Mouse (Mus musculus): ENCODE data around the gene Six6.

The Six6 gene

GRCm38 (mm10) chr12:72939616-72940015 is at the start of gene Six6:
Gene Six6, plus strand, starts transcription at chr12:72939892.
- DNase-seq (ENCODE audit: low read depth, low spot score): no peak

DNA sequence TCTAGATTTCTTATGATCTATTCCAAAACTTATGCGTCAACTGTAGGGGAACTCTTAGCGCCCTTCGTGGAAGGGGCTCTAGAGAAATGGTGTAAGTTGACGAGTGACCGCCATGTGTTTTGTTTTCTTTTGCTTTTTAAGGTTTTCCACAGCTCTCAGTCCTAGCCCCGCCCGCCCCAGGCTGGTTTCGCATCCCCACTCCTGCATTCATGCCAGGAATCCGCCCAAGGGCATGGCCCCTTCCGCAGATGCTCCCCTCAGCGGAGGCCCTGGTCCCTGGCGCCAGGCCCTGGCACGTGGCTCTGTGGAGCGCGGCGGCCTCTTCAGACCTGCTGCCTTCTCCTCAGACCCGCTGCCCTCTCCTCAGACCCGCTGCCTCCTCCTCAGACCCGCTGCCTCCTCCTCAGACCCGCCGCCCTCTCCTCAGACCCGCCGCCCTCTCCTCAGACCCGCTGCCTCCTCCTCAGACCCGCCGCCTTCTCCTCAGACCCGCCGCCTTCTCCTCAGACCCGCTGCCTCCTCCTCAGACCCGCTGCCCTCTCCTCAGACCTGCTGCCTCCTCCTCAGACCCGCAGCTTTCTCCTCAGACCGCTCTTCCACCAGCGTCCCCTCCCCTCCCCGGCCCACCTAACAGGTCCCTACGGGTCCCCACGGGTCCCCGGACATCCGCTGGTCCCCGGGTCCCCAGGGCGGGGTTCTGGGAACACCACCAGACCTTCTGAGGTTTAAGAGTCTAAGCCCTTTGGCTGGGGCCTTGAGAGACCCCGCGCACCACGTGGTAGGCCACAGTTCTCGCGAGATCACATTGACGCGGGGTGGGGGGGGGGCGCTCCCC is 22.3 kb upstream of the Six6 start:
- DNase-seq (ENCODE audit: low read depth, low spot score): no peak

GRCm38 (mm10) chr12:72936751-72937150 is 2.9 kb upstream of the Six6 start:
- DNase-seq (ENCODE audit: low read depth, low spot score): no peak

GRCm38 (mm10) chr12:72937537-72938120 is 2.1 kb upstream of the Six6 start:
- DNase-seq (ENCODE audit: low read depth, low spot score): no peak

DNA sequence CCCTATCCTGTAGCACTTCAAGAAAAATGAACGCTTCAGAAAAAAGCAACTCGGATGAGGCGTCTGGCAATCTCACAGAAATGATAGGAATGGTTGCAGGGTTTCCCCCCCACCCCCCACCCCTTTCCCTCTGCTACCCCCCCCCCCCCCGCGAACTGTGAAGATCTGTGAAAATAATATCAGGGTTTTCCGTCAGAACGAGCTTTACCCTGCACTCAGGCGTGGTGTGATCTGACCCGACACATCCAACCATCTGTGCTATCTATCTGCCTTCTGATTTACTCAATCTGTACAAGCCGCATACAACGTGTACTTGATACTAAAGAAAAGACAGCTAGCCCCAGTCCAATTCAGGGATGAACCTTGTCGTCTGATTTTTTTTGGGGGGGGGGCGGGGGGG is 1.5 kb upstream of the Six6 start:
- no peak for DNase-seq (ENCODE audit: low read depth, low spot score)

DNA sequence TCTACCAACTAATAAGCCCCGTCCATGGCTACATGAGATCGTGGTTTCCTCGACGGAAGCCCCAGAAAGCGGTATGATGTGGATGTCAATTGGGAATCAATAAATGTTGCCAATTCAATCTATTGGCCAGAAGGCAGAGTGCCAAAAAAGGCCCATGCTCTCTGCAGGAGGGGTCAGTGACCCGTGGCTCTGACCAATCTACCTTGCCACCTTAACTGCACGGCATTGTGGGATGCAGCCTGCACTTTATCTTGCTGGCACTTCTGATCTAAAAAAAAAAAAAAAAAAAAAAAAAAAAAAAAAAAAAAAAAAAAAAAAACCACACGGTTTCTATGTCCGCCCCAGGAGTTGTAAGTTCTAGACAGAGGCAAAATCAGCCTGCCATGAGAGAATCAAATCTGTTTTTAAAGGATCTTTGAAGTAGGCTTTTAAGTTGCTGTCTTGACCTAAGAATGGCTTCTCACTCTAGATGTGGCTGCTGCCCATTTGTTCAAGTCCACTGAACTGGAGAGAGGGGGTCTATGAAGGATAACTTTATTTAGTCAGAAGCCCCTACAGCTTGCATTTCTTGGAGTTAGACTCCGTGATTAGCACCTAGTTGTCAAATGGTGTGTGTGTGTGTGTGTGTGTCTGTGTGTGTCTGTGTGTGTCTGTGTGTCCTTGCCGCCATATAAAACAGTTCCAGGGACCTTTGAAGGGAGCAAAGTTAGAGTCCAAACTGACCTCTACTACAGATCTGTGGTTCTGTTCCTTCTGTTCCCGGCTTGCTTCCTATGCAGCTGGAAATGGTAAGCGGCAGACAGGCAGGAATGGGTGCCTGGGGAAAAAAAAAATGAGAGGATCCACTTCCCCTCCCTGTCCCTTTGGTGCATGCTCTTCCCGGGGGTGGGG is 847 bp upstream of the Six6 start:
- DNase-seq (ENCODE audit: low read depth, low spot score): no peak

DNA sequence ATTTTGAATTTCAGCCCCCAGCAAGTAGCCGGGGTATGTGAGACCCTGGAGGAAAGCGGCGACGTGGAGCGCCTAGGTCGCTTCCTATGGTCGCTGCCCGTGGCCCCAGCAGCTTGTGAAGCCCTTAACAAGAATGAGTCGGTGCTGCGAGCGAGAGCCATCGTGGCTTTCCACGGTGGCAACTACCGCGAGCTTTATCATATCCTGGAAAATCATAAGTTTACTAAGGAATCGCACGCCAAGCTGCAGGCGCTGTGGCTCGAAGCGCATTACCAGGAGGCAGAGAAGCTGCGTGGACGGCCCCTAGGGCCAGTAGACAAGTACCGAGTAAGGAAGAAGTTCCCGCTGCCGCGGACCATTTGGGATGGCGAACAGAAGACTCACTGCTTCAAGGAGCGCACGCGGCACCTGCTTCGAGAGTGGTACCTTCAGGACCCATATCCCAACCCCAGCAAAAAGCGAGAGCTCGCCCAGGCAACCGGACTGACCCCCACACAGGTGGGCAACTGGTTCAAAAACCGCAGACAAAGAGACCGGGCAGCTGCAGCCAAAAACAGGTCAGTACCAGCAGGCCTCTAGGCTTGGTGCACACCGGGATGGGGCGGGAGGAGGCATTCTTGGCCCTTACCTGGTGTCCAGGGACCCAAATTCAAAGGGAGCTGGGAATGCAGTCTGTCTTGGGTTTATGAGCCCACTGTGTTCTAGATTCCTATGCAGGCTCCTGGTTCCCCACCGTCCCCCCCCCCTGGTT is 554 bp downstream of the Six6 start, which contains the start of gene 4930447C04Rik:
Gene 4930447C04Rik, minus strand, starts transcription at position 704 of the 751 bp plus-strand sequence.
- no peak for DNase-seq (ENCODE audit: low read depth, low spot score)

DNA sequence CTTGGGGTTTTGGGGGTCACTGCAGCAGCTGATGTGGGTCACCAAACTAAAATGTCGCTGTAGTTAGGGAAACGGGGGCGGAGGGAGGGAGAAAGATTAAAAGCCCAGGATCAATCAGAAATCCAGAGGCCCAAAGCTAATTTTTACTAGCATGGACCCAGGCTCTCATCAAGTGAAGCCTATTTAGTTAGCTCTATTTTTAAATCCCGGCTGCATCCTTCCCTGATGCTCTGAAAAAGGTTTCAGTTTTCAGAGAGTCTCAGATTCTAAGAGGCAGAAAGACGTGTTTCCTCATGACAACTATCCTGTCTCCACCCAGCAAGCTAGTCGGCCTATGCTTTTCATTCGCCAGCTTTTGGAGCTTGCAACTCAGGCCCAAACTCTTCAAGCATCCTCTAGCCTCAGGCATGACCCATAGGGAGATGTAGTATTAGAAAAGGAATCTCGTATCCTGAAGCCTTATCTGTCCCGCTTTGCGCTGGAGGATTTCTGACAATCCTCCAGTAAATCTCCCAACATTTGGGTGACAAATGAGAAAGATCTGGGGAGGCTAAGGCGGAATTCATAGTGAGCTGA is 1.2 kb downstream of the Six6 start:
- no peak for DNase-seq (ENCODE audit: low read depth, low spot score)

DNA sequence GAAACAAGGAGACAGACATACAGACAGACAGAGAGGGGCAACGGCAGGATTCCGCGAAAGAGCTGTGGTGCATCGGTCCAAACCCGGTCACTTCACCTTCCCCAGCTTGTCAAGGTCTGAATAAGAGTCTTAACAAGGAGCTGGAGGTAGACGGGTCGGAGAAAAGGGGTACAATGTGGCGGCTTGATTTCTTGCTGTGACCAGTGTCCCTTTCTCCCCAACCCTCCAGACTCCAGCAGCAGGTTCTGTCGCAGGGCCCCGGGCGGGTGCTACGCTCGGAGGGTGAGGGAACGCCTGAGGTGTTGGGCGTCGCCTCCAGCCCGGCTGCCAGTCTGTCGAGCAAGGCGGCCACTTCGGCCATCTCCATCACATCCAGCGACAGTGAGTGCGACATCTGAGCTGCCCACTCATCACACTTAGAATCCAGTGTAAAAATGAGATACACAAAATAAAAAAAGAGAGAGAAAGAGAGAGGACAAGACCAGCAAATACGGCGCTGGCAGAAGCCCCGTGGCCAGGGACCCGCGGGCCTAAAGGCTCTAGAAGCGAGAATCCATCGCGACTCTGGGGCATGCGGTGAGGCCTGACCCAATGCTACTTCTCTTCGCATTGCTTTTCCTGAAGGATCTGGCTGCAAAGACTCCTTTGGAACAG is 1.8 kb downstream of the Six6 start:
- DNase-seq (ENCODE audit: low read depth, low spot score): no peak

DNA sequence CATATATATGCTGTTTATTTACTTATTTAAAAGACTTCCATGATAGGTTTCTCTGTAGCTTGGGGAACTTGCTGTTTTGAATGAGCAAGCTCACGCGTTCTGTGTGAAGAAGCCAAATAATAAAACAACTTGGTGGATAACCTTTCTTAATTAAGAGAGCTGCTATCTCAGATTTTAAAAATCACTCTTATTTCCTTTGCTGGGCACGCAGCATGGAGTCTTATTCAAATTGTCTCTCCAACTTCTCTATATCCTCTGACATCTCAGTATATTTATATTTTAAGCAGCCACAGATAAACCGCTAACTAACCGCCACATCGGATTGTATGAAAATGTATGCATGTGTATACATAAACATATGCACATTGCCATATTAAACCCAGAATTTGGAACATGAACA is 2.5 kb downstream of the Six6 start:
- no peak for DNase-seq (ENCODE audit: low read depth, low spot score)

DNA sequence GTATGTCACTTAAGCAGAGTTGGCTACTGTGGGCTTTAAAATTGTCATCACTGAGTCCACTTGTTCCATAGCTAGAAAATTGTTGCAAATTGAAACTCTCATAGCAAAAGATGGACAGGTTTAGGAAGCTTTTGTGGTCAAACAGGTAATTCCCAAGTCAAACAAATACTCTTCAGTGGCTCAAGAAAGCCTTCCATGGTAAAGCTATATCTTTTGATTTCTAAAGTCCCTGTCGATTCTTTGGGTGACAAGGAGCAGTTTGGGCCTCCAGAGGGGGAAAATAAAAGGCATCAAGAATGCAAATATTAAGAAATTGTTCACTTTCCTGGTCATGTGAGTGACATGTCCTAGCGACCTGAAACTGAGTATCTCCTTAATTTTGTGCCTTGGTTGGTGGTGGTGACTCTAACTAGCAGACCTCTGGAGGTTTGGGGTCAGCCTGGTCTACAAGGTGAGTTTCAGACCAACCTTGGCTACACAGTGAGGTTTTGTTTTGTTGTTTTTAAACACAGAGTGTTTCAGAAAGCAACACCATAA is 4.0 kb downstream of the Six6 start:
- DNase-seq (ENCODE audit: low read depth, low spot score): no peak

GRCm38 (mm10) chr12:72944411-72945225 is 4.9 kb downstream of the Six6 start:
- DNase-seq (ENCODE audit: low read depth, low spot score): no peak

GRCm38 (mm10) chr12:72945301-72946063 is 5.8 kb downstream of the Six6 start:
- DNase-seq (ENCODE audit: low read depth, low spot score): no peak

GRCm38 (mm10) chr12:72946064-72946395 is 6.3 kb downstream of the Six6 start:
- no peak for DNase-seq (ENCODE audit: low read depth, low spot score)

DNA sequence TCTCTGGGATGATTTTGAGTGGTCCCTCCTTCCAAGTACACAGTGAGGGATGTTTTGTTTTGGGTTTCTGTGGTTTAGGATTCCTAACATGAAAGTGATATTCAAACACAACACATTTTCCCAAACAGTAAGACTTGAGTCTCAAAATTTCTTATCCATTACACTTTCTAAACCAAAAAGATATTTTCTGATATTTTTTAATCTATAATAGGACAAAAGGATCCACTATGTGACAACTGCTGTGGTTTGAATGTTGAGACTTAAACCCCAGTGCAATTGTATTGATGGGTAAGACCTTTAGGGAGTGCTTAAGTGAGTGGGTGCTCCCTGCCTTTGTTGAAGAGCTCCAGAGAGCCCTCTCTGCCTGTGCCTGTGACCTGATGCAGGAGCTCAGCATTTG is 7.1 kb downstream of the Six6 start:
- no peak for DNase-seq (ENCODE audit: low read depth, low spot score)

DNA sequence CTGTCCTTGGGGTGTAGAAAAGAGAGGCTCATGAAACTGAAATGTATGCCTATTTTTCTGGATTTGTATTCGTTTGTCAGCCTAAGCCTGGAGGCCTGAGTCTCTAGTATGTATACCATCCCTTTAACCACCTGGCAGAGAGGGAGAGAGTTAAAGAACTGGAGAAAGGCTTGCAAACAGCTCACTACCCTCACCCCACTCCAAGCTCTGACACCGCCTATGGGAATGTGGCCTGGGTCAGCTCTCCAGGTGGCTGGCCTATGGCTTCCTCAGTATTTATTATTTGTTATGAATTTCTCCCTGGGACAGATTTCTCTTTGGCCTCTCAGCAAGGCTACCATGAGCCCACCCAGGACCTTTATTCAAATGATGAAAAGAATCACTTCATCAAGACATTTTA is 7.6 kb downstream of the Six6 start:
- no peak for DNase-seq (ENCODE audit: low read depth, low spot score)

- no peak for DNase-seq (ENCODE audit: low read depth, low spot score)
Observed at GRCm38 (mm10) chr12:72953089-72953488, 13.4 kb downstream of the Six6 start.

DNA sequence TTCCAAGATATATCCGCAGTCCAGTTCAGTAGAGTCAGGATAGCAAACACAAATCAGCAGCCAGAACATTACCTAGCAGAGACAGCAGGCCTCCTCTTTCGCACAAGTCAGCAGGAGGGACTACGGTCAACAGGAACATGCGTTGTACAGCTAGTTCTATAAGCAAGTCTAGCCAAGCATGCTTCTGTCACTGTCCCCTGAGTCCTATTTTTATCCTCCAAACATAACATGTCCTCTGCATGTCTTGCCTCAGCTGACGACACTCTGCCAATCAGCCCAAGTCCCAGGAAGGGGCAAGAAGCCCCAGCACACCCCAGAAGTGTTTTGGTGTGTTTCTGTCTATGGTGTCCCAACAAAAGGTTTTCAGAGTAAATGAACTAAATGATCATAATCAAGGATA is 14.2 kb downstream of the Six6 start:
- no peak for DNase-seq (ENCODE audit: low read depth, low spot score)

DNA sequence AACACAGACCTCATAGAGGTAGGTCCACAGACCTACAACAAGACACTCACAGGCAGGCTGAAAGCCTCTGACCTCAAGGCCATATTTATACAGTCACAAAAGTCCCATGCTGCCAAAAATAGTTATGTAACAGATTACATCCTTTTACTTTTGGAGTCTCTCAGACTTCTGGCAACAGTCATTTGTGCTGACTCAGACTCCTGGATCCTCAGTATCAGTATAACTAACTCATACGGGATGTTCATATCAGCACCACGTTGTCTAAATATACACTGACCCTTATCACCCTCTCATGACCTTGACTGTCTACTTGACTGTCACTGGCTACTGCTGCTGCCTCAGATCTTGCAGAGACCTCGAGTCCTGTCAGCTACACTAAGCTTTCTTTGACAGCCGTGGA is 15.2 kb downstream of the Six6 start:
- DNase-seq (ENCODE audit: low read depth, low spot score): no peak

Data from telencephalon, adult 2 months (tissue).